Mouse (Mus musculus) limb, embryonic 13.5 days (tissue): Measurements from ENCODE around the gene Aldh1b1. TPM values are rescaled to one million over a fixed set of nuclear protein-coding genes. Genes with fewer than 3 reads are reported as not detected.
A peak's percentile ranks its signal among the peaks of the same experiment; 100 is the strongest.

Source experiments
- ATAC-seq: fragments of 200-750 bp; cut with Nextera tagmentation; 2 replicates; pipeline ENCODE4 v1.8.0; 2017; ENCODE audit warnings: low read depth, moderate number of reproducible peaks, moderate TSS enrichment; ENCODE audit not compliant: low FRiP score
- H3K27ac ChIP-seq: fragments of 300-500 bp; sonication (generic); 2 replicates; pipeline ENCODE4 v1.5.1; 2015; ENCODE audit warnings: inconsistent platforms, mild to moderate bottlenecking, moderate library complexity
- H3K27me3 ChIP-seq: fragments of 300-500 bp; sonication (generic); 2 replicates; pipeline ENCODE4 v1.6.1; 2015; ENCODE audit warnings: mild to moderate bottlenecking, inconsistent platforms
- H3K36me3 ChIP-seq: fragments of 300-500 bp; sonication (generic); 2 replicates; pipeline ENCODE4 v1.6.1; 2015; ENCODE audit warnings: inconsistent platforms, mild to moderate bottlenecking, moderate library complexity
- H3K4me1 ChIP-seq: fragments of 300-500 bp; sonication (generic); 2 replicates; pipeline ENCODE4 v1.6.1; 2015; ENCODE audit warnings: inconsistent platforms
- H3K4me2 ChIP-seq: fragments of 300-500 bp; sonication (generic); replicated peaks from 2 replicates; pipeline ENCODE4 v1.6.1; 2015; ENCODE audit warnings: inconsistent platforms, mild to moderate bottlenecking, moderate library complexity
- H3K4me3 ChIP-seq: fragments of 300-500 bp; sonication (generic); 2 replicates; pipeline ENCODE4 v1.5.1; 2015; ENCODE audit warnings: moderate library complexity, mild to moderate bottlenecking, inconsistent platforms
- H3K9ac ChIP-seq: fragments of 300-500 bp; sonication (generic); 2 replicates; pipeline ENCODE4 v1.6.1; 2015; ENCODE audit warnings: mild to moderate bottlenecking, inconsistent platforms
- H3K9me3 ChIP-seq: fragments of 300-500 bp; sonication (generic); 2 replicates; pipeline ENCODE4 v1.6.1; 2016; ENCODE audit warnings: inconsistent platforms
- WGBS: fragments of 180-500 bp; shearing (Covaris S2); methylation state at CpG from one replicate; pipeline ENCODE4 v1.1.7; 2015; 5-methylcytosine and 5-hydroxymethylcytosine counted together
- polyA plus RNA-seq: library from polyadenylated mRNA; unstranded; fragments of >200 nt; fragmentation: Nextera tagmentation; extraction: Ambion mirVana; gene quantifications from 2 replicates; pipeline ENCODE4 v1.2.1, GENCODE M21; 2015

Gene Aldh1b1
- polyA plus RNA-seq, 1 experiment from 2014 or later, result 1.9 TPM

GRCm38 (mm10) chr4:45819208-45819931 lies 20.5 kb downstream of the Aldh1b1 start:
- under 1% methylated on average over 17 of the region's 17 CpGs for WGBS
- Histone ChIP-seq H3K27me3 (peaks cover 48% of the 10 kb centered on the region), H3K4me3 (peak overlapping the region; percentile 35), H3K9me3 (no peaks in the 10 kb centered on the region), H3K4me1 (peaks cover 31% of the 10 kb centered on the region), H3K9ac (peak overlapping the region; percentile 45; the same call in 1 of the 2 replicates), H3K27ac (0 out of 2 replicates have a peak overlapping the region, but pooled peaks have one; percentile 15), H3K36me3 (no peaks in the 10 kb centered on the region), H3K4me2 (peak overlapping the region; percentile 70)
- peak; percentile 60 for ATAC-seq

GRCm38 (mm10) chr4:45820074-45820830 lies 21.4 kb downstream of the Aldh1b1 start:
- no peak; the same call in 1 of the 2 replicates for ATAC-seq
- Histone ChIP-seq H3K9ac (no peak overlapping the region), H3K27me3 (peaks cover 57% of the 10 kb centered on the region), H3K36me3 (no peaks in the 10 kb centered on the region), H3K27ac (no peak overlapping the region), H3K4me3 (0 out of 2 replicates have a peak overlapping the region, but pooled peaks have one; percentile 35), H3K9me3 (no peaks in the 10 kb centered on the region), H3K4me1 (peaks cover 36% of the 10 kb centered on the region), H3K4me2 (peak overlapping the region; percentile 70)
- 38% methylated on average over 8 of the region's 8 CpGs for WGBS

GRCm38 (mm10) chr4:45821995-45822394 lies 23.2 kb downstream of the Aldh1b1 start:
- no peak for ATAC-seq
- 36% methylated on average over 3 of the region's 3 CpGs for WGBS
- Histone ChIP-seq H3K4me2 (no peak overlapping the region), H3K9ac (no peak overlapping the region), H3K36me3 (no peaks in the 10 kb centered on the region), H3K4me3 (no peak overlapping the region), H3K27ac (no peak overlapping the region), H3K9me3 (no peaks in the 10 kb centered on the region), H3K4me1 (peaks cover 46% of the 10 kb centered on the region), H3K27me3 (peaks cover 71% of the 10 kb centered on the region)

- Histone ChIP-seq H3K27ac (no peak overlapping the region), H3K4me2 (no peak overlapping the region), H3K36me3 (no peaks in the 10 kb centered on the region), H3K9ac (no peak overlapping the region), H3K9me3 (no peaks in the 10 kb centered on the region), H3K27me3 (peaks cover 78% of the 10 kb centered on the region), H3K4me1 (peaks cover 46% of the 10 kb centered on the region), H3K4me3 (no peak overlapping the region)
- ATAC-seq, result no peak
- 22% methylated on average over 11 of the region's 11 CpGs for WGBS
Observed at GRCm38 (mm10) chr4:45822781-45823575, 24.2 kb downstream of the Aldh1b1 start.

GRCm38 (mm10) chr4:45824049-45824760 lies 25.4 kb downstream of the Aldh1b1 start:
- Histone ChIP-seq H3K4me1 (peaks cover 36% of the 10 kb centered on the region), H3K9me3 (no peaks in the 10 kb centered on the region), H3K4me3 (no peak overlapping the region), H3K4me2 (no peak overlapping the region), H3K36me3 (no peaks in the 10 kb centered on the region), H3K27ac (no peak overlapping the region), H3K9ac (no peak overlapping the region), H3K27me3 (peaks cover 82% of the 10 kb centered on the region)
- 5% methylated on average over 10 of the region's 10 CpGs for WGBS
- ATAC-seq, result no peak

GRCm38 (mm10) chr4:45824761-45825556 lies 26.1 kb downstream of the Aldh1b1 start:
- Histone ChIP-seq H3K4me2 (no peak overlapping the region), H3K36me3 (no peaks in the 10 kb centered on the region), H3K4me3 (no peak overlapping the region), H3K27me3 (peaks cover 90% of the 10 kb centered on the region), H3K27ac (no peak overlapping the region), H3K9me3 (no peaks in the 10 kb centered on the region), H3K9ac (no peak overlapping the region), H3K4me1 (peaks cover 29% of the 10 kb centered on the region)
- 25% methylated on average over 14 of the region's 14 CpGs for WGBS
- no peak for ATAC-seq

GRCm38 (mm10) chr4:45826275-45827040 lies 27.6 kb downstream of the Aldh1b1 start, which contains the start of gene Igfbpl1:
TSS of gene Igfbpl1 (minus strand) at chr4:45826923.
- ATAC-seq, result peak; percentile 67; the same call in 1 of the 2 replicates
- no peaks in the 10 kb centered on the region for H3K9me3 ChIP-seq
- no peak within 1 kb of the TSS for H3K27ac ChIP-seq
- H3K4me2 ChIP-seq, result peak within 1 kb of the TSS; percentile 79
- H3K4me3 ChIP-seq, result peak within 1 kb of the TSS; percentile 47
- peaks cover 96% of the 10 kb centered on the region for H3K27me3 ChIP-seq
- peaks cover 28% of the 10 kb centered on the region for H3K4me1 ChIP-seq
- H3K36me3 ChIP-seq, result no peaks in the 10 kb centered on the region
- peak within 1 kb of the TSS; percentile 43; the same call in 1 of the 2 replicates for H3K9ac ChIP-seq
- WGBS, result under 1% methylated on average over 84 of the region's 91 CpGs

GRCm38 (mm10) chr4:45829907-45830759 lies 31.3 kb downstream of the Aldh1b1 start:
- no peak for ATAC-seq
- Histone ChIP-seq H3K9me3 (no peaks in the 10 kb centered on the region), H3K27ac (no peak overlapping the region), H3K9ac (no peak overlapping the region), H3K4me3 (no peak overlapping the region), H3K36me3 (no peaks in the 10 kb centered on the region), H3K4me2 (no peak overlapping the region), H3K4me1 (peaks cover 9% of the 10 kb centered on the region), H3K27me3 (peaks cover 68% of the 10 kb centered on the region)
- 57% methylated on average over 13 of the region's 13 CpGs for WGBS

- H3K36me3 ChIP-seq, result no peaks in the 10 kb centered on the region
- H3K27ac ChIP-seq, result no peak overlapping the region
- no peak overlapping the region for H3K9ac ChIP-seq
- H3K4me2 ChIP-seq, result no peak overlapping the region
- 0 out of 2 replicates have a peak, but pooled peaks cover under 1% of the 10 kb centered on the region for H3K4me1 ChIP-seq
- H3K9me3 ChIP-seq, result no peaks in the 10 kb centered on the region
- 84% methylated on average over 7 of the region's 7 CpGs for WGBS
- H3K27me3 ChIP-seq, result peaks cover 49% of the 10 kb centered on the region
- H3K4me3 ChIP-seq, result no peak overlapping the region
- ATAC-seq, result no peak
Observed at GRCm38 (mm10) chr4:45831996-45832395, 33.2 kb downstream of the Aldh1b1 start.
